Mouse (Mus musculus) stomach, postnatal 0 days (tissue): Measurements from ENCODE around the gene Slc4a1.

Source experiments
- CTCF ChIP-seq: IDR thresholded peaks from 2 replicates; pipeline ENCODE4 v1.5.1; 2016; ENCODE audit warnings: antibody characterized with exemption, low read depth, mild to moderate bottlenecking, moderate library complexity
- EP300 ChIP-seq: optimal IDR thresholded peaks from 2 replicates; pipeline ENCODE3; 2016; ENCODE audit warnings: antibody characterized with exemption

DNA sequence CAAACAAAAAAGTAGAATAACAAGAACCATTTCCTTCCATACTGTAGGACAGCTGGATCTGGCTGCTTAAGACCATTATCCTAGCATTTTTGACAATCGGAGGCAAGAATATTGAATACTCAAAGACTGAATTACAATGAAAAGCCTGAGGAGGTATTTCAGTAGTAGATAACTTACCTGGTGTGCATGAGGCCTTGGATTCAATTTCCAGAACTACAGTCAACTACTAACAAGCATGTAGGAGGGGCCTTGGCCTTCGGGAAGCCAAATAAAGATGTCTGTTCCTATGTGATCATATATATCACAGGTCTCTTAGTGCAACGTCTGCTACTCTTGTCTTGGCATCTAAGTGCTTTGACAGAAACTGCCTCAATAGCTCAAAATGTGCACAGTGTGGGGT is 36.0 kb downstream of the Slc4a1 start:
- TF ChIP-seq CTCF (no peak), EP300 (no peak)
